Mouse (Mus musculus) cerebral cortex, adult 2 months (tissue): ENCODE data around the gene Wwc1.

Source experiments
- WGBS: fragments of 180-500 bp; shearing (Covaris S2); methylation state at CpG from one replicate; pipeline ENCODE4 v1.1.7; 2018; 5-methylcytosine and 5-hydroxymethylcytosine counted together

Wwc1 gene

DNA sequence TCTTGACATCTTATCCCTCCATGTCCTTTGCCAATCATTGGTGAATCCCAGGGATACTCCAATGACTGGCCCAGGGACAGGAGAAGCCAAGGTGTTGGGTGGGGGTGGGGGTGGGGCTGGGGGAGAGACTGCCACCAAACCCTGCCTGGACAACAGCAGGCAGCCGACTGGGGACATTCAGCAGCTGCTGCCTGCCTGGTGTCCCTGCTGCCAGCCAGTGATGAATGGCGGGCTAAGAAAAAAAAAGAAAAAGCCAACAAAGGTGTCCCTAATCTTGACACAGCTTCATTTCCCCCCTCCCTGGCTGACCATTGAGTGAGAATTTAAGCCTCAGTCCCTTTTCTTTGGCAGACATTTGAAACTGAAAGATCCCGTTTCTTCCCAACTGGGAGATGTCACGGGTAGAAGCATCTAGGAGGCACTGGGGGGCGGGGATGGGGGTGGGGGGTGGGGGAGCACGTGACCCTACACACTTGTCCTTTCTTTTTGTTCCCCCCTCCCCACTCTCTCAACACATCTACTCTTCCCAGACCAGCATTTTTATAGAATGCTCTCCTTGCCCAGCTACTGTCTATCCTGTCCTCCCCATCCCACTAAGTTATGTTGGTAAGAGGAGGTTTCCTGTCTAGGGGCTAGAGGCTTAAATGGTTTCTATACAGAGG is 7.9 kb downstream of the Wwc1 start:
- 31% methylated on average over 6 of the region's 6 CpGs for WGBS

GRCm38 (mm10) chr11:35970806-35971705 is 9.3 kb downstream of the Wwc1 start:
- 87% methylated on average over 19 of the region's 19 CpGs for WGBS

- WGBS: 87% methylated on average over 10 of the region's 10 CpGs
These were observed 12.0 kb downstream of the Wwc1 start for GRCm38 (mm10) chr11:35968291-35968690.

DNA sequence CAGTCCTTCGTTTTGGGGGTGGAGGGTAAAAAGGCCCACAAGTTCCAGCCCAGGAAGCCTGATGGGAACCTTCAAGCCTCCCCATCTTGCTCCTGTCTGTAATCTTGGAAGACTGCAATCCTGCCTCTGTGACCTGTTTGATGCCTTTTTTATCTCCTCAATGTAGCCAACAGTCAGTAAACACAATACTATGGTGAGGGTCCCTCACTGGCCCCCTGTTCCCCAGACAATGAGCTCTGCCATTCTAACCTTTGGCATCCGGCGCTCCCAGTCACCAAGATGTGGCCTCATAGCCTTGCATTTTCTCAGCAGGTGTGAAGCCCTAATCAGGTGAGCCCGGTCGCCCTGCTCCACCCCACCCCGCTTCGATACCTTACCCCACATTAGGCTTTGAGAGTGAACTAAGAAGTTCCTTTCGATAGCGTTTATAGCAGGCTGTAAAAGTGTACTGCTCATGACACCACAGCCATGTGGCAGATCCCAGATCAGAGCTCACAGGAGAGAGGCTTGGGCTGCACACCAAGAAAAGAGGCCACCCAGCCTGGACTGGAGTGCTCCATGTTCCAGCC is 16.3 kb downstream of the Wwc1 start:
- 87% methylated on average over 9 of the region's 9 CpGs for WGBS

GRCm38 (mm10) chr11:35963554-35963953 is 16.8 kb downstream of the Wwc1 start:
- 72% methylated on average over 2 of the region's 2 CpGs for WGBS

GRCm38 (mm10) chr11:35962431-35962830 is 17.9 kb downstream of the Wwc1 start:
- WGBS: 93% methylated on average over 2 of the region's 2 CpGs

- 92% methylated on average over 3 of the region's 3 CpGs for whole genome bisulfite sequencing
These were observed 21.1 kb downstream of the Wwc1 start for GRCm38 (mm10) chr11:35959270-35959669.

DNA sequence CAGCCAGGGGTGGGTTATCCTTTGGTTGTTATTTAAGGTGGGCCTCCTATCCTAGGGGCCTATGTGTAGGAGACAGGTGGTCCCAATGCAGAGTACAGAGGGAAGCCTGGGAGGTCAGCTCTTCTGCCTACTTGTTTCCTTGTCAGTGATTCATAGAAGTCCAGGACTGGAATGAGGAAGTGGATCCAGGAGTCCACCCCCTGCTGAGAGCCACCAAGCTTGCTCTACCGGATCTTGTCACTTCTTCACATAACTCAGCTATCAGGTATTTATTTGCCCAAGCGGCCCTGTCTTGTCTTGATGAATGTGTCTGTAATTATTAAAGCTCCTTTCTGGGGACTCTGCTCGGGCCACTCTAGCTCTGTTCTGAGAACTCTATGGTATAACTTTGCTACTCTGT is 24.8 kb downstream of the Wwc1 start:
- WGBS: 79% methylated on average over 3 of the region's 3 CpGs

DNA sequence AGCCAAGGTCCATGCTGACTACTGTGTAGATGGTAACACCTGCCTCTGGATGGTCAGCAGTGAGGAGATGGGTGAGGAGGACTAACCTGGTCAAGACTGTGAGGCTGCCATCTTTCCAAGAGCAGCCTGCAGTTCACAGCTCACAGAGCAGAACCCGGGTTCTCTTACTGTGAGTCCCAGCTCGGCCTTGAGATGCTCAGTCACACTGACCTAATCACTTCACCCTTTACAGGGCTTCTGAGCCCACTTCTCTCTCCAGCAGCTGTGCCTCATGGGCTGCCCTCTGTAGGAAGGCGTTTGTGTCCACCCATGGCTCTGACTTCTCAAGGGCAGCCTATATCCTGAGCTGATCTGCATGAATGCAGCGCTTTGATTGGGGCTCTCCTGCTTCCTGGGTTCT is 27.1 kb downstream of the Wwc1 start:
- 89% methylated on average over 4 of the region's 4 CpGs for WGBS

DNA sequence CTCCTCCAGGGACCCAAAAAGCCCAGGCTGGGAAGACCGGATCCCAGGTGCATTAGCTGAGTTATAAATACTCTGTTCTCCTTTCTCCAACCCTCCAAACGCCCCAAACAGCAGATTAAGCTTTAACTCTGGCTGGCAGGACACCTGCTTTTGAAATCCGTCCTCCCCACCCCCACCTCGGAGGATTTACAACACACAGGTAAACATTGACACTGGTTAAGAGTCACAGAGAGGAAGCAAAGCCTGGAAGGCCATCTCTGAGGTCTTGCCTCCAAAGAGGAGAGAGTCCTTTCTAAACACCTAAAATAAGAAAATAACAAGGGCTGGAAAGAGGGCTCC is 28.6 kb downstream of the Wwc1 start:
- WGBS: 69% methylated on average over 4 of the region's 4 CpGs

- 89% methylated on average over 15 of the region's 15 CpGs for WGBS
These were observed 29.1 kb downstream of the Wwc1 start for GRCm38 (mm10) chr11:35951058-35951726.

- WGBS: 70% methylated on average over 7 of the region's 7 CpGs
These were observed 29.9 kb downstream of the Wwc1 start for GRCm38 (mm10) chr11:35950466-35950865.

GRCm38 (mm10) chr11:35950011-35950410 is 30.3 kb downstream of the Wwc1 start:
- 70% methylated on average over 3 of the region's 3 CpGs for WGBS

- WGBS: 46% methylated on average over 6 of the region's 6 CpGs
These were observed 31.9 kb downstream of the Wwc1 start for GRCm38 (mm10) chr11:35948457-35948881.

DNA sequence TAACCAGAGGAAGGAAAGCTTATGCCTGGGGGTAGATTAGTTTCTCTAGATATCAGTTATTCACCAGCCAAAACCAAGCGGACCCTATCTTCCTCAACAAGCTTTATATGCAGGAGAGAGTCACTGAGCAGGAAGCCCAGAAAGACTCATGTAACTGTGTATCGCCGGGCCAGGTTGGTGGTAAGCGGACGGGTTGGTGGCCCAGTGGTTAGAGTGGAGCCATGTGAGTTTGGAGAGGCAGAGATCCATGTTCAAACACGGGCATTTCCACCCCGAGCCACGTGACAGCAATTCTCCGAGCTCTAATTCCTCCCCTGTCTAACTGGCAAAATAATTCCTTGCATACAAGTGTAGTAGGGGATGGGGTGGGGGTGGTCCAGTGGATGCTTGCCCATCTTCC is 32.4 kb downstream of the Wwc1 start:
- WGBS: 86% methylated on average over 9 of the region's 9 CpGs

- WGBS: 62% methylated on average over 6 of the region's 6 CpGs
These were observed 35.1 kb downstream of the Wwc1 start for GRCm38 (mm10) chr11:35945187-35945586.

DNA sequence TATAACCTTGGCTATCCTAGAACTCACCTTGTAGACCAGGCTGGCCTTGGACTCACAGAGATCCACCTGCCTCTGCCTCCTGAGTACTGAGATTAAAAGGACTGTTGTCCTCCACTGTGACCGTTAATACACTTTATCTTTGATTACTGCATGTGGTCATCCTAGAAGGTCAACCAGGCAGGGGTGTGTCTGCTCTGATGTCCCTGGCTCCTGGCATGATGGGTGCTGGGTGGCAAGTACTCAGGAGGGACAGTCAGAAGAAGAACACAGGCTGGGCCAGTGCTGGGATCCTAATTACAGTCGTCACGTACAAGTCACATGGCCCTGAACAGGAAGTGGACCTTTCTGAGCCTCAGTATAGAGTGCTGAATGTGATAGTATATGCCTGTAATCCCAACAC is 38.7 kb downstream of the Wwc1 start:
- 70% methylated on average over 3 of the region's 3 CpGs for WGBS

- 52% methylated on average over 5 of the region's 5 CpGs for WGBS
These were observed 39.3 kb downstream of the Wwc1 start for GRCm38 (mm10) chr11:35941064-35941463.

DNA sequence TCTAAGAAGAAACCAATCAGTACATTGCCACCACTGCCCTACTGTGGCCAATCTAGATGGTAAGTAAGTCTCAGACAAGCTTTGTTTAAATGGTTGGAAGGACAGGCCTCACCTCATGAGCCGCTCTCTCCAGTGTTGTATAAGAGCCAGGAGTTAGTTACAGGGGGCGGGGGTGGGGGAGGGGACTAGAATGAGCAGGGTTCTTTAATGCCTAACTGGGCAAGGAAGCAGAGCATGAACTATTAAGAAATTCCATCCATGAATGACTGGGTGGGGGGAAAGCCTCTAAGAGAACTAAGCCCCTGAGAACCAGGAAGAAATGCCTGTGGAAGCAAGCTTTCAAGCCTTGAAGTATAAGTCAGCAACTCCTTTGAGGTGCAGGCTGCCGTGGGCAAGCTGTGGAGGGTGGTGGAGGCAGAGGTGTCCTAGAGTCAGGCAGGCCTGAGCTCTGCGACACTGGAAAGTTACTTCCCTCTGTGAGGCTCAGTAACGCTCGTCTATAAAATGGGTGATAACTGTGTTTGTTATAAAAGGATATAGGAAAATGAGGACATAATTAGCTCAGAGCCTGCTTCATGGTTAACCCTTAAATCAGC is 41.4 kb downstream of the Wwc1 start:
- WGBS: 67% methylated on average over 6 of the region's 6 CpGs

GRCm38 (mm10) chr11:35935645-35936044 is 44.7 kb downstream of the Wwc1 start:
- WGBS: 66% methylated on average over 3 of the region's 3 CpGs

DNA sequence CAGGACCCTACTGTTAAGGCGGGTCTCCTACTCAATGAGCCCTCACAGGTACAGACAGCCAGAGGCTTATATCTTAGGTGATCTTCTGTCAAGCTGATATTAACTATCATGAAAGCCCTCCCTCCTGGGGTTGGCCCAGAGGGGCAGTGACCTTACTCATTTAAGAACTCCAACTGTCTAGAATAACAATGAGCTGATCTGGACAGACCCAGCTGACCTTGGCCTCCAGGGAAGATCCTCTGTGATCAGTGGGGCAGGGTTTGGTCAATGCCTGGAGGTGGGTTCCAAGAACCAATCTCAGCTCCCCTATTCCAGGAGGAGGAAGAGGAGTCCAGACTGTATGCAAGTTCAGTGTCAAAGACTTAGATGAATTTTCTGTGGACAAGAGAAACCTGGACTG is 45.2 kb downstream of the Wwc1 start:
- 100% methylated on average over 1 of the region's 1 CpGs for WGBS
